Mouse (Mus musculus): ENCODE results near the gene Naip5. TPM values are rescaled to one million over a fixed set of nuclear protein-coding genes. Genes with fewer than 3 reads are reported as not detected.
"Not testable (repeated sequence)": the region's sequence is repeated elsewhere in the genome, so short reads cannot be mapped to it uniquely, and the experiment has no call there.

The Naip5 gene
- polyA plus RNA-seq, 1 experiment from 2014 or later: 0.05 TPM

- Histone ChIP-seq H3K36me3 (no peaks in the 10 kb centered on the region), H3K4me1 (no peaks in the 10 kb centered on the region), H3K27ac (no peak overlapping the region), H3K9me3 (no peaks in the 10 kb centered on the region), H3K4me2 (replicated peaks) (no peak overlapping the region), H3K27me3 (no peaks in the 10 kb centered on the region), H3K9ac (no peak overlapping the region), H3K4me3 (no peak overlapping the region)
- no peak for ATAC-seq (ENCODE audit: insufficient number of reproducible peaks, insufficient read depth, low FRiP score, low TSS enrichment)
These were observed 45.3 kb downstream of the Naip5 start for GRCm38 (mm10) chr13:100200778-100201177.

GRCm38 (mm10) chr13:100195421-100195820, 50.7 kb downstream of the Naip5 start:
- H3K36me3 ChIP-seq: no peaks in the 10 kb centered on the region
- 79% methylated on average over 3 of the region's 3 CpGs for WGBS

DNA sequence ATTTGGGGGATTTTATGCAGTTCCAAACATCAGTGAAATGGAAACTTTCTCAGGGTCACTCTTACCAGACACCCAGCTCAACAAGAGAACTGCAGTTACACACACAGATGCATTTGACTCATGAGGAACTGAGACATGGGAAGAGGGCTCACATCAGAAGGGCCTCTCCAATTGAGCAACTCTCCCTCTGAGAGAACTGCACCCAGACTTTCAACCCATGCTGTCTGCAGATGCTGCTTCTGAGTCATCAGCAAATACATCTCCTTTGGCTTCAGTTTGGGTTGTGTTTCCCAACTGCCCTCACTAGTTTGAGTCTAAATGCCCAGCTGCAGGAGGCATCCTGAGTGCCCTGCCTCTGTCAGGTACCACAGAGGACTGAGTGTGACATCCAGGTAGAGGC, 63.0 kb downstream of the Naip5 start:
- H3K9me3 ChIP-seq; H3K9ac ChIP-seq; H3K4me3 ChIP-seq; H3K4me1 ChIP-seq; H3K27ac ChIP-seq; H3K36me3 ChIP-seq; H3K27me3 ChIP-seq; H3K4me2 ChIP-seq (replicated peaks); ATAC-seq (ENCODE audit: insufficient number of reproducible peaks, insufficient read depth, low FRiP score, low TSS enrichment): not testable (repeated sequence)

More at GRCm38 (mm10) chr13:100195421-100195820, 50.7 kb downstream of the Naip5 start:
- no peak overlapping the region for H3K4me3 ChIP-seq
- no peaks in the 10 kb centered on the region for H3K9me3 ChIP-seq
- no peaks in the 10 kb centered on the region for H3K4me1 ChIP-seq
- no peak overlapping the region for H3K9ac ChIP-seq
- H3K27ac ChIP-seq: no peak overlapping the region
- no peaks in the 10 kb centered on the region for H3K27me3 ChIP-seq
- H3K4me2 ChIP-seq (replicated peaks): no peak overlapping the region
- no peak for ATAC-seq (ENCODE audit: insufficient number of reproducible peaks, insufficient read depth, low FRiP score, low TSS enrichment)

DNA sequence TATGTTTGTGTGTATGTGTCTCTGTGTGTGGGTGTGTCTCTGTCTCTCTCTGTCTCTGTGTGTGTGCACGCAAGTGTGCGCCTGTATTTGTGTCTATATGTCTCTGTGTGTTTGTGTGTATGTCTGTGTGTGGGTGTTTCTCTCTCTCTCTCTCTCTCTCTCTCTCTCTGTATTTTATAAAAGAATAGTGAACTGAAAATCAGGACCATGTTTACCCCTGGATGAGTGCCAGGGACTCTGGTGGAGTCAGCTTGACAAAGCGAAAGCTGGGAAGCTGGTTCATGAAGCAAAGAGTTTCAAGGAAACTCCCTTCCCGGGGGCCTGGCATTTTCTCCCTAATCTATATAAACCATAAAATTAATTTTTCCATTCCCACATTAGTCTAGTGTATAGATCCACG, 71.8 kb downstream of the Naip5 start:
- H3K4me1 ChIP-seq; H3K4me2 ChIP-seq (replicated peaks); H3K9ac ChIP-seq; H3K36me3 ChIP-seq; H3K9me3 ChIP-seq; H3K27me3 ChIP-seq; H3K27ac ChIP-seq; H3K4me3 ChIP-seq; ATAC-seq (ENCODE audit: insufficient number of reproducible peaks, insufficient read depth, low FRiP score, low TSS enrichment): not testable (repeated sequence)
- WGBS: 87% methylated on average over 4 of the region's 5 CpGs

DNA sequence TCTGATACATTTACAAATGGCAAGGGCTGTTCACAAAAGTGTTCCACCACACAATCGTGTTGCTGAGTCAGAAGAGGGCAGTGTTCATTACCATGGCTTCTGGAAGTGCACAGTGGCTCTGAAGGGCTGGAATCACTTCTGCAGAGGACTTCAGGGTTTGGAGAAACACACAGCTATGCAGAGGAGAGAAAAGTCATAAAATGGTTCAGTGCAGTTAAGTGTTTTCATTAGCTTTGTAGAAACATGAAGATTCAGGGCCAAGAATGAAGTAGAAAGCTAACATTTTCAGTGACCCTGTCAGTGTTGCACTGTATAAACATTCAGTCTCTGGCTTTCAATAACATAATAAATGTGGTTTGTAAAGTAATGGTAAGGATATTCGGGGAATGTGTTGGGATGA, 79.7 kb downstream of the Naip5 start:
- not testable (repeated sequence) for ATAC-seq (ENCODE audit: insufficient number of reproducible peaks, insufficient read depth, low FRiP score, low TSS enrichment); H3K4me1 ChIP-seq
- 62% methylated on average over 2 of the region's 2 CpGs for WGBS

DNA sequence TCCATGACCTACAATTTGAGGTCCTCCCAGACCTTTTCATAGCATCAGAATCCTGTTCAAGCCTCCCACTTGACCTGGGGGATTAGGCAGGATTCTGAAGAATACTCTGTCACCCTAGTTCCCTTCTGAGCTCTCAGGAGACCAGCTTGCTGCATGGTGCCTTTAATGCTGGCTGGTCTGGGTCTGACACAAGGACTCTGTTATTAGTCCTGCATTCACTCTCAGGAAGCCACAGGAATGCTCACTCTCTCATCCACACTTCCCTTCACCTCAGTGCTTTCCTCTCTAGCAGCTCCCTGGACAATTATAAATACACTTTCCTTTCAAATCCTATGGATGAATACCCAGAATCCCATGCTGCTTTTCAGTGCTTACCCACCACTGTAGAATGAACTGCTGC, 83.7 kb downstream of the Naip5 start:
- H3K27me3 ChIP-seq; ATAC-seq (ENCODE audit: insufficient number of reproducible peaks, insufficient read depth, low FRiP score, low TSS enrichment); H3K9me3 ChIP-seq; H3K27ac ChIP-seq; H3K4me2 ChIP-seq (replicated peaks); H3K9ac ChIP-seq; H3K36me3 ChIP-seq; H3K4me3 ChIP-seq; H3K4me1 ChIP-seq: not testable (repeated sequence)

More for the DNA sequence above, 79.7 kb downstream of the Naip5 start:
- not testable (repeated sequence) for H3K27me3 ChIP-seq; H3K36me3 ChIP-seq; H3K9me3 ChIP-seq; H3K9ac ChIP-seq; H3K4me2 ChIP-seq (replicated peaks); H3K4me3 ChIP-seq; H3K27ac ChIP-seq

Other genes starting within 250 kb of the Naip5 start
- gene Mccc2, start 230.7 kb downstream of the Naip5 start, polyA plus RNA-seq (2016; fragmentation: Nextera tagmentation; extraction: Ambion mirVana): 49.2 and 55.1 TPM in 2 replicates
- 33.6 and 35.6 TPM in 2 replicates for gene Bdp1, start 142.3 kb downstream of the Naip5 start, polyA plus RNA-seq (2016; fragmentation: Nextera tagmentation; extraction: Ambion mirVana)
- gene Serf1, start 138.3 kb downstream of the Naip5 start, polyA plus RNA-seq (2016; fragmentation: Nextera tagmentation; extraction: Ambion mirVana): 247 and 257 TPM in 2 replicates
- 57.7 and 59.5 TPM in 2 replicates for gene Smn1, start 121.5 kb downstream of the Naip5 start, polyA plus RNA-seq (2016; fragmentation: Nextera tagmentation; extraction: Ambion mirVana)
- gene Naip2, start 44.2 kb downstream of the Naip5 start, polyA plus RNA-seq (2016; fragmentation: Nextera tagmentation; extraction: Ambion mirVana): 0.13 and 0.18 TPM in 2 replicates
- 0.05 and 0.10 TPM in 2 replicates for gene Naip6, start 71.4 kb upstream of the Naip5 start, polyA plus RNA-seq (2016; fragmentation: Nextera tagmentation; extraction: Ambion mirVana)
- gene Naip1, start 206.5 kb upstream of the Naip5 start, polyA plus RNA-seq (2016; fragmentation: Nextera tagmentation; extraction: Ambion mirVana): not detected in 2 replicates
- 85.4 and 86.9 TPM in 2 replicates for gene Gtf2h2, start 246.3 kb upstream of the Naip5 start, polyA plus RNA-seq (2016; fragmentation: Nextera tagmentation; extraction: Ambion mirVana)

All from embryonic facial prominence, embryonic 12.5 days (tissue).